Mouse (Mus musculus): ENCODE data around the gene Mettl26.

- TF ChIP-seq USF1 (IDR thresholded peaks at IDR 0.05; ENCODE audit: low read depth) (no peak), POLR2A (IDR thresholded peaks at IDR 0.05; ENCODE audit: insufficient read length, low read depth) (no peak), TCF12 (IDR thresholded peaks at IDR 0.05; ENCODE audit: insufficient read depth, poor library complexity, severe bottlenecking) (no peak), MAX (IDR thresholded peaks at IDR 0.05; ENCODE audit: low read depth) (no peak)
These were observed 48.8 kb upstream of the Mettl26 start for GRCm38 (mm10) chr17:25825984-25826570.
